8 mouse cellular contexts compared by ENCODE assay signal in the genomic region with DNA sequence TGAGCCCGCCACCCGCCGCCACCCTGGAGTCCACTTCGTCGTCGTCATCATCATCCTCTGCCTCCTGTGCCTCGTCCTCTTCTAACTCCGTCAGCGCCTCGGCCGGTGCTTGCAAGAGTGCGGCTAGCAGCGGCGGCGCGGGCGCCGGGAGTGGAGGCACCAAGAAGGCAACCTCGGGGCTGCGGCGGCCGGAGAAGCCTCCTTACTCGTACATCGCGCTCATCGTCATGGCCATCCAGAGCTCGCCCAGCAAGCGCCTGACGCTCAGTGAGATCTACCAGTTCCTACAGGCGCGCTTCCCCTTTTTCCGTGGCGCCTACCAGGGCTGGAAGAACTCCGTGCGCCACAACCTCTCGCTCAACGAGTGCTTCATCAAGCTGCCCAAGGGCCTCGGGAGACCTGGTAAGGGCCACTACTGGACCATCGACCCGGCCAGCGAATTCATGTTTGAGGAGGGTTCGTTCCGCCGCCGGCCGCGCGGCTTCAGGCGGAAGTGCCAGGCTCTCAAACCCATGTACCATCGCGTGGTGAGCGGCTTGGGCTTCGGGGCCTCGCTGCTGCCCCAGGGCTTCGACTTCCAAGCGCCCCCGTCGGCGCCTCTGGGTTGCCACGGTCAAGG. TPM values are rescaled to one million over a fixed set of nuclear protein-coding genes. Genes with fewer than 3 reads are reported as not detected.
DNase-seq lines count a peak whose midpoint lies in the region; ATAC-seq and TF ChIP-seq lines count a peak whose summit lies in the region.

No protein-coding gene starts in this region.

- no peak overlapping the region for H3K27ac ChIP-seq in thymus, adult 2 months (ENCODE audit: control insufficient read depth, insufficient read depth, low read length)
- H3K27ac ChIP-seq in hindbrain, embryonic 14.5 days: peak overlapping the region; percentile 30; the same call in 1 of the 2 replicates
- H3K27ac ChIP-seq in midbrain, embryonic 10.5 days (replicated peaks): peak overlapping the region; percentile 64; the same call in 1 of the 2 replicates

- H3K4me1 ChIP-seq in thymus, adult 2 months (replicated peaks; ENCODE audit: control insufficient read depth, insufficient read depth, low read length): no peaks in the 10 kb centered on the region; the same call in 1 of the 2 replicates
- H3K4me1 ChIP-seq in hindbrain, embryonic 14.5 days (replicated peaks; ENCODE audit: control insufficient read depth, insufficient read depth, low read length): peaks cover 19% of the 10 kb centered on the region
- H3K4me1 ChIP-seq in midbrain, embryonic 10.5 days: peaks cover 54% of the 10 kb centered on the region

- H3K9ac ChIP-seq in hindbrain, embryonic 14.5 days: peak overlapping the region; percentile 47

- TF ChIP-seq CTCF in thymus, adult 2 months (IDR thresholded peaks at IDR 0.05; ENCODE audit: borderline replicate concordance, control insufficient read depth, extremely low read depth, insufficient read depth, low read length, poor library complexity): no peak

- H3K4me3 ChIP-seq in thymus, adult 2 months (ENCODE audit: control insufficient read depth, insufficient read depth, low read length): no peak overlapping the region
- peak overlapping the region; percentile 41 for H3K4me3 ChIP-seq in hindbrain, embryonic 14.5 days (replicated peaks; ENCODE audit: low read length)
- H3K4me3 ChIP-seq in midbrain, embryonic 10.5 days: peak overlapping the region; percentile 59

- intact Hi-C loops in left cerebral cortex, postnatal 14 days (cut with DNase I): loop anchor here (5.0 kb wide), 1 partner anchor 181 kb away; a partner anchor contains a TSS

- peak; percentile 37 for DNase-seq in adrenal gland, postnatal 14 days
- DNase-seq in adrenal gland, adult 8-10 months: no peak
- peak; percentile 32 for DNase-seq in thymus, postnatal 4 days
- DNase-seq in thymus, adult 2 months: no peak
- no peak for DNase-seq in hindbrain, embryonic 14.5 days (ENCODE audit: low spot score)
- DNase-seq in midbrain, embryonic 10.5 days (ENCODE audit: low spot score): peak; percentile 69
- DNase-seq in thymus, postnatal 10 days (ENCODE audit: low spot score in 2 of 2): no peak
- no peak for DNase-seq in left cerebral cortex, postnatal 14 days (ENCODE audit: low spot score in 2 of 2)

- H3K27me3 ChIP-seq in thymus, adult 2 months (ENCODE audit: control insufficient read depth, insufficient read depth, low read length): peaks cover 19% of the 10 kb centered on the region
- H3K27me3 ChIP-seq in hindbrain, embryonic 14.5 days (ENCODE audit: control insufficient read depth, insufficient read depth, low read length): peaks cover 100% of the 10 kb centered on the region
- H3K27me3 ChIP-seq in midbrain, embryonic 10.5 days (ENCODE audit: low read depth, poor library complexity, severe bottlenecking): peaks cover 100% of the 10 kb centered on the region

- 2% methylated on average over 60 of the region's 60 CpGs for WGBS in thymus, adult 2 months
- WGBS in hindbrain, embryonic 14.5 days: under 1% methylated on average over 60 of the region's 60 CpGs
- WGBS in midbrain, embryonic 10.5 days: under 1% methylated on average over 60 of the region's 60 CpGs

- peak overlapping the region; percentile 68 for H3K4me2 ChIP-seq in hindbrain, embryonic 14.5 days (replicated peaks)

- no peak for TF ChIP-seq POLR2A in thymus, adult 2 months (IDR thresholded peaks at IDR 0.05; ENCODE audit: control insufficient read depth, extremely low read depth, insufficient read depth, low read length, poor library complexity)

- peak; percentile 25; the same call in 1 of the 2 replicates for ATAC-seq in hindbrain, embryonic 14.5 days (ENCODE audit: low FRiP score)

- H3K36me3 ChIP-seq in thymus, adult 2 months (ENCODE audit: control insufficient read depth, insufficient read depth, low read length): no peaks in the 10 kb centered on the region
- H3K36me3 ChIP-seq in hindbrain, embryonic 14.5 days (replicated peaks; ENCODE audit: control insufficient read depth, insufficient read depth): no peaks in the 10 kb centered on the region
- no peaks in the 10 kb centered on the region for H3K36me3 ChIP-seq in midbrain, embryonic 10.5 days

- no peaks in the 10 kb centered on the region for H3K9me3 ChIP-seq in hindbrain, embryonic 14.5 days (ENCODE audit: control insufficient read depth, low read length)
- H3K9me3 ChIP-seq in midbrain, embryonic 10.5 days (replicated peaks): no peaks in the 10 kb centered on the region

RNA-seq across cellular contexts. Expression of a gene that starts 0.7 kb away (rescaled TPM):
- total RNA-seq in adrenal gland, postnatal 14 days (2021): not detected in 2 replicates
- not detected for total RNA-seq in adrenal gland, adult 8-10 months (2022)
- 0.20 and 0.28 TPM in 2 replicates for polyA plus RNA-seq in thymus, adult 2 months (2012; rRNA removed)
- polyA plus RNA-seq in hindbrain, embryonic 14.5 days (2014; fragmentation: Nextera tagmentation; extraction: Ambion mirVana): 5.3 and 6.2 TPM in 2 replicates
- 7.0 and 7.1 TPM in 2 replicates for polyA plus RNA-seq in midbrain, embryonic 10.5 days (2016; fragmentation: Nextera tagmentation; extraction: Ambion mirVana)
- 1 to 10 TPM; 7.8 to 9.8 TPM for total RNA-seq in left cerebral cortex, postnatal 14 days (2021)

Comparison
In these comparisons a context has a peak if more than half of its experiments do, and no peak if none do; other contexts are left out.
1. DNase-seq: peak in adrenal gland, postnatal 14 days (single experiment), thymus, postnatal 4 days (single experiment) and midbrain, embryonic 10.5 days (single experiment); none in adrenal gland, adult 8-10 months (single experiment), thymus, adult 2 months (single experiment), hindbrain, embryonic 14.5 days (single experiment), thymus, postnatal 10 days (0 of 2) and left cerebral cortex, postnatal 14 days (0 of 2).